Mouse (Mus musculus): ENCODE measurements around the gene Lig3.

Gene Lig3

GRCm38 (mm10) chr11:82780983-82781903 is at the start of gene Lig3:
Lig3 (plus strand) TSS chr11:82781108.
- peak; percentile 95 for DNase-seq (ENCODE audit: low read depth, low spot score)
- Histone ChIP-seq H3K36me3 (ENCODE audit: control insufficient read depth, insufficient read depth, low read length, poor library complexity, severe bottlenecking) (no peaks in the 10 kb centered on the region), H3K27me3 (ENCODE audit: control insufficient read depth, insufficient read depth, low read length, poor library complexity, severe bottlenecking) (no peaks in the 10 kb centered on the region)

- Histone ChIP-seq H3K27me3 (ENCODE audit: control insufficient read depth, insufficient read depth, low read length, poor library complexity, severe bottlenecking) (no peaks in the 10 kb centered on the region), H3K36me3 (ENCODE audit: control insufficient read depth, insufficient read depth, low read length, poor library complexity, severe bottlenecking) (no peaks in the 10 kb centered on the region)
- peak; percentile 6 for DNase-seq (ENCODE audit: low read depth, low spot score)
Measured at GRCm38 (mm10) chr11:82734227-82734626, 46.7 kb upstream of the Lig3 start.

DNA sequence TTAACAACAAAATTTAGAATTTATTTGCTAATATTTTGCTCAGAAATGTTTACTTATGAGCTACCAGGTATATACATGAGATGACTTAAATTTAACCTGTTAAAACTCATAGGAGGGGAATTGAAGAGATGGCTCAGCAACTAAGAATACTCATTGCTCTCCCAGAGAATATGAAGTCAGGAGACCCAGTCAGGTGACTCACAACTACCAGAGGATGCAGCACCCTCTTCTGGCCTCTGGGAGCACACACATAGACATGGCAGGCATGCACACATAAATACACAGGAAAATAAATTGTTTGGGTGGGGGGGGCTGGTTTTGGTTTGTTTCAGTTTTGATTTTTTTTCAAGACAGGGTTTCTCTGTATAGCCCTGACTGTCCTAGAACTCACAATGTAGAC is 41.9 kb upstream of the Lig3 start:
- peak; percentile 7 for DNase-seq (ENCODE audit: low read depth, low spot score)
- Histone ChIP-seq H3K36me3 (ENCODE audit: control insufficient read depth, insufficient read depth, low read length, poor library complexity, severe bottlenecking) (no peaks in the 10 kb centered on the region), H3K27me3 (ENCODE audit: control insufficient read depth, insufficient read depth, low read length, poor library complexity, severe bottlenecking) (no peaks in the 10 kb centered on the region)

GRCm38 (mm10) chr11:82746138-82746537 is 34.8 kb upstream of the Lig3 start:
- no peaks in the 10 kb centered on the region for H3K36me3 ChIP-seq (ENCODE audit: control insufficient read depth, insufficient read depth, low read length, poor library complexity, severe bottlenecking)
- no peaks in the 10 kb centered on the region for H3K27me3 ChIP-seq (ENCODE audit: control insufficient read depth, insufficient read depth, low read length, poor library complexity, severe bottlenecking)
- peak; percentile 82 for DNase-seq (ENCODE audit: low read depth, low spot score)

DNA sequence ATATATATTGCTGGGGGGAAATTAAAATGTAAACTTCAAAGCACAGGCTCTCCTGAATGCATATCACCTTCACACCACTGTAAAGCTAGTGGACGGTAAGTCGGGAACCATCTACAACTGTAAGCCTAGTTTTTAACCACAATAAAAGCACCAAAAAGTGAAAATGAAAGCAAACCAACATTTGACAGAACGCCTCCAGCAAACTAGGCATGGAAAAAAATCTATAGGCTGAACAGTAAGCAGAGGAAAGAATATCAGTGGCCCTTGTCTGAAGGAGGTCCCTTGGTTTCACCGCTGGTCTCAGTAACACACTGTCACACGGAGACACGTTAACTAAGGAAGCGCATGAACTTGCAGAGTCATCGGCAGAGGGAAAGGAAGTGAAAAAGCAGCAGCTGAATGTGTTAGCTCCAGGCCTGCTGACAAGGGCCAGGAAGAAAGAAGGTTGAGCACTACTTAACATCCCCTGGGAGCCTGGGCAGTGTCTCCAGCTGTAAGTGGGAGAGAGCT is 34.0 kb upstream of the Lig3 start:
- H3K27me3 ChIP-seq (ENCODE audit: control insufficient read depth, insufficient read depth, low read length, poor library complexity, severe bottlenecking) = no peaks in the 10 kb centered on the region
- DNase-seq (ENCODE audit: low read depth, low spot score) = peak; percentile 45

DNA sequence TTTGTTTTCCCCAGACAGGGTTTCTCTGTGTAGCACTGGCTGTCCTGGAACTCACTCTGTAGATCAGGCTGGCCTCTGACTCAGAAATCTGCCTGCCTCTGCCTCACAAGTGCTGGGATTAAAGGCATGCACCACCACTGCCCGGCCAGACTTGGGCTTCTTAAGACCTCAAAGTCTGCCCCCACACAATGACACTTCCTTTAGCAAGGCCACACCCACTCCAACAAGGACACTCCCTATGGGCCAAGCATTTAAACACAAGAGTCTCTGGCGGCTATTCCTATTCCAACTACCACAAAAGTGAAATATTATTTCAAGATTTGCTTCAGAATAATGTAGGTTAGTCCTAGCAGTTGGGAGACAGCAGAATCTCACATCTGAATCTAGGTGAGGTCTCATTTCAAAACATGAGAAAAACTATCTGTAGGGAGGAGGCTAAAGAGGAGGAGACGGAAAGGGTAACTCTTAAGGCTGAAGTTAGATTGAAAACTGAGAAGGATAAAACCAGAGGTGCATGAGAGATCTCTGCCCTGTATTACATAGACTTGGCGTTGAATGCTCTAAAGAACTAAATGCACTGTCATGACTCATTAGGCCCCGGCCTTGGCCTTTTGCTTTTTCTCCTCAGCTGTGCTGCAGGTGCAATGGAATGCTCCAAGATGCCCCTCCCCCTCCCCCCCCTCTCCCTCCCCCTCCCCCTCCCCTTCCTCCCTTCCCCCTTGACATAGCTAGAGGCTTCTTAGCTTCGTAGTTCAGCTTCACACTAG is 28.4 kb upstream of the Lig3 start:
- H3K36me3 ChIP-seq (ENCODE audit: control insufficient read depth, insufficient read depth, low read length, poor library complexity, severe bottlenecking) = no peaks in the 10 kb centered on the region
- H3K27me3 ChIP-seq (ENCODE audit: control insufficient read depth, insufficient read depth, low read length, poor library complexity, severe bottlenecking) = no peaks in the 10 kb centered on the region
- DNase-seq (ENCODE audit: low read depth, low spot score) = no peak

More for the DNA sequence above, 34.0 kb upstream of the Lig3 start:
- no peaks in the 10 kb centered on the region for H3K36me3 ChIP-seq (ENCODE audit: control insufficient read depth, insufficient read depth, low read length, poor library complexity, severe bottlenecking)

GRCm38 (mm10) chr11:82755919-82756318 is 25.0 kb upstream of the Lig3 start:
- Histone ChIP-seq H3K36me3 (ENCODE audit: control insufficient read depth, insufficient read depth, low read length, poor library complexity, severe bottlenecking) (no peaks in the 10 kb centered on the region), H3K27me3 (ENCODE audit: control insufficient read depth, insufficient read depth, low read length, poor library complexity, severe bottlenecking) (no peaks in the 10 kb centered on the region)
- DNase-seq (ENCODE audit: low read depth, low spot score) = no peak

DNA sequence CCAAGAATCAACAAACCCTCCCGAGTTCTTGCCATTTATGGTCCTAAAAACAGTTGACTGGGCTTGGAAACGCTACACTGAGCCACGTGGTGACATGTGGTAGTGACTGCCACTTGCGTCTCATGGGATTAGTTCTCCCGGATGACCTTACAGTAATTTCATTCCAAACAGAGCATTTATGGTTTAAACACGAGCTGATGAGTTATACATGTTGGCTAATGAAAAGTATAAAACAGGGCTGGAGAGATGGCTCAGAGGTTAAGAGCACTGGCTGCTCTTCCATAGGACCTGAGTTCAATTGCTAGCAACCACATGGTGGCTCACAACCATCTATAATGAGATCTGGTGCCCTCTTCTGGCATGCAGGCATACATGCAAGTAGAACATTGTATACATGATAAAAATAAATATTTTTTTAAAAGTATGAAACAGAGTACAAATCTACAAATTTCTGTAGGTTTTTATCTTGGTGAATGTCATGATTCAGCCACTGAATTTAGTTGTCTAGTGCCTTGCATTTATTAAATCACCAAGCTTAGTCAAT is 18.6 kb upstream of the Lig3 start:
- DNase-seq (ENCODE audit: low read depth, low spot score) = peak; percentile 8

DNA sequence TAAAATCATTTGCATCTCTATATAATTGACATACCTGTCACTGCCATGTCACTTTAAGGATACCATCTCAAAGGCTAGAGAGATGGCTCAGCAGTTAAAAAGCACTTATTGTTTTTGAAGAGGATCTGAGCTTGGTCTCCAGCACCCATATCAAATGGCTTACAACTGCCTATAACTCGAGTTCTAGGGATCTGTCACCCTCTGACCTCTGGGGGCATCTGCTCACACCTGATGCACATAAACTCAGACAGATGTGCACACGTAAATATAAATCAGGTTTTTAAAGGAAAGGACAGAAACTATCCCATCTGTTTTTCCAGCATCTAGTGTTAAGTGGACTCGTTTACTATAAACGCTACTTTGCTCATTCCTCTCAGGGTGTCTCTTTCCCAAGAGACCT is 17.6 kb upstream of the Lig3 start:
- Histone ChIP-seq H3K27me3 (ENCODE audit: control insufficient read depth, insufficient read depth, low read length, poor library complexity, severe bottlenecking) (no peaks in the 10 kb centered on the region), H3K36me3 (ENCODE audit: control insufficient read depth, insufficient read depth, low read length, poor library complexity, severe bottlenecking) (no peaks in the 10 kb centered on the region)
- peak; percentile 34 for DNase-seq (ENCODE audit: low read depth, low spot score)

More for the DNA sequence above, 18.6 kb upstream of the Lig3 start:
- Histone ChIP-seq H3K27me3 (ENCODE audit: control insufficient read depth, insufficient read depth, low read length, poor library complexity, severe bottlenecking) (no peaks in the 10 kb centered on the region), H3K36me3 (ENCODE audit: control insufficient read depth, insufficient read depth, low read length, poor library complexity, severe bottlenecking) (no peaks in the 10 kb centered on the region)

- no peaks in the 10 kb centered on the region for H3K27me3 ChIP-seq (ENCODE audit: control insufficient read depth, insufficient read depth, low read length, poor library complexity, severe bottlenecking)
- peak; percentile 93 for DNase-seq (ENCODE audit: low read depth, low spot score)
- no peaks in the 10 kb centered on the region for H3K36me3 ChIP-seq (ENCODE audit: control insufficient read depth, insufficient read depth, low read length, poor library complexity, severe bottlenecking)
Measured at GRCm38 (mm10) chr11:82763742-82764437, 17.0 kb upstream of the Lig3 start, which contains the start of the genes Cct6b and Zfp830. Cct6b (minus strand) TSS chr11:82764321. Zfp830 (plus strand) TSS chr11:82764345.

DNA sequence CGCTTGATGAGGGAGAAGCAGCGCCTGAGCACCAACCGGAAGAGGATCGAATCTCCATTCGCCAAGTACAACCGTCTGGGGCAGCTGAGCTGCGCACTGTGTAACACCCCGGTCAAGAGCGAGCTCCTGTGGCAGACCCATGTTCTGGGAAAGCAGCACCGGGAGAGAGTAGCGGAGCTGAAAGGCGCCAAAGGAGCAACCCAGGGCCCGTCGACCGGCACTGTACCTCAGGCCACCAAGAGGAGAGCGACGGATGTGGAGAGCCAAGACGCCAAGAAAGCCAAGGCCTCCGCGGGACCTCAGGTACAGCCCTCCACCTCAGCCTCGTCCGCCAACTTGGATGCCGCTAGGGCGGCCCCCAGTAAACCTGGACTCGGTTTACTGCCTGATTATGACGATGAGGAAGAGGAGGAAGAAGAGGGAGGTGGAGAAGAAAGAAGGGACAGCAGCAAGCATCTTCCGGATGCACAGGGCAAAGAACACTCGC is 16.4 kb upstream of the Lig3 start:
- Histone ChIP-seq H3K36me3 (ENCODE audit: control insufficient read depth, insufficient read depth, low read length, poor library complexity, severe bottlenecking) (no peaks in the 10 kb centered on the region; the same call in 1 of the 2 replicates), H3K27me3 (ENCODE audit: control insufficient read depth, insufficient read depth, low read length, poor library complexity, severe bottlenecking) (no peaks in the 10 kb centered on the region)
- DNase-seq (ENCODE audit: low read depth, low spot score) = no peak

DNA sequence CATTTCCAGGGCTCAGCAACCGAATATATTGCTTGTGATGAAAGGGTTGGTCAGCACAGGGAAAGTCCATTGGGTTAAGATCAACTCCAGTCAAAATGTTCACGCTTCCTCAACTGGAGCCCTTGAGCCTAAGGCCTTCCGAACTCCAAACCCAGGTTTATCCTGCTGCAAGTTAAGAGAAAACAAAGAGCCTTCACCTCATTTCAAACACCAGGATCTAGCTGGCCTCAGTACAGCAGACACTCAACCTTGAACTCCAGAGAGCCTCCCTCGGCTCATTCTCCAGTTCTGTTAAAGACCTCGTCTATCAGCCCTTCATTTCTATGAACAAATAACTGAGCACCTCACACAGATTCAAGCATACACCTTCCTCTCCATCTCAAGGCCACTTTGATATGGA is 774 bp upstream of the Lig3 start:
- Histone ChIP-seq H3K27me3 (ENCODE audit: control insufficient read depth, insufficient read depth, low read length, poor library complexity, severe bottlenecking) (no peaks in the 10 kb centered on the region), H3K36me3 (ENCODE audit: control insufficient read depth, insufficient read depth, low read length, poor library complexity, severe bottlenecking) (no peaks in the 10 kb centered on the region)
- no peak for DNase-seq (ENCODE audit: low read depth, low spot score)

DNA sequence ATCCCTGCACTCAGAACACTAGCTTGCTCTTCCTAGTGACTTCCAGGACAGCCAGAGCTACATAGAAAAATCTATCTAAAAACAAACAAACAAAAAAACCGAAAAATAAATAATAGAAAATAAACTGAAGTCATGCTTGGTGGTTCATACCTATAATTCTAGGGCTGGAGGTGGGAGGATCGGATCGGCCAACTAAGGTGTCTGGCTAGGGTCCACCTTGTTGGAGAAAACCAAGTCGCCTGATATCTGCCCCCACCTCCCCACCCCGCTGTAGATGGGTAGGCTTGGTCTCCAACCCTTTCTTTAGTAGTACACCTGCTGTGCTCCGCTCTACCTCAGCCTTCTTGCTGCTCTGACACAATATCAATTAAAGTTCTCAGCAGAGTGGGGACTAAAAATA is 1.3 kb downstream of the Lig3 start:
- no peak for DNase-seq (ENCODE audit: low read depth, low spot score)
- H3K27me3 ChIP-seq (ENCODE audit: control insufficient read depth, insufficient read depth, low read length, poor library complexity, severe bottlenecking) = no peaks in the 10 kb centered on the region
- H3K36me3 ChIP-seq (ENCODE audit: control insufficient read depth, insufficient read depth, low read length, poor library complexity, severe bottlenecking) = peaks cover 4% of the 10 kb centered on the region; the same call in 1 of the 2 replicates

DNA sequence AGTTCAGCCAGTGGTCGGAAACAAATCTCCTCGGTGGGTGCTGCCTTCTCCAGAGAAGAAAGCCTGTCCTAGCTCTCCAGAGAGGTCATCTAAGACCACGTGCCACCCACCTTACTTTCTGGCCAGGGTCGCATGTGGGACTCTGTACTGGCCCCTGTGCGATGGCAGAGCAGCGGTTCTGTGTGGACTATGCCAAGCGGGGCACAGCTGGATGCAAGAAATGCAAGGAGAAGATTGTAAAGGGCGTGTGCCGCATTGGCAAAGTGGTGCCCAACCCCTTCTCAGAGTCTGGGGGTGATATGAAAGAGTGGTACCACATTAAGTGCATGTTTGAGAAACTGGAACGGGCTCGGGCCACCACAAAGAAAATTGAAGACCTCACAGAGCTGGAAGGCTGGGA is 2.5 kb downstream of the Lig3 start:
- Histone ChIP-seq H3K27me3 (ENCODE audit: control insufficient read depth, insufficient read depth, low read length, poor library complexity, severe bottlenecking) (no peaks in the 10 kb centered on the region), H3K36me3 (ENCODE audit: control insufficient read depth, insufficient read depth, low read length, poor library complexity, severe bottlenecking) (peaks cover 7% of the 10 kb centered on the region)
- no peak for DNase-seq (ENCODE audit: low read depth, low spot score)
